Mouse (Mus musculus): ENCODE measurements around the gene Pik3c2g. TPM values are rescaled to one million over a fixed set of nuclear protein-coding genes. Genes with fewer than 3 reads are reported as not detected.

Gene Pik3c2g
- polyA plus RNA-seq, 1 experiment from 2014 or later: 3.0 TPM

DNA sequence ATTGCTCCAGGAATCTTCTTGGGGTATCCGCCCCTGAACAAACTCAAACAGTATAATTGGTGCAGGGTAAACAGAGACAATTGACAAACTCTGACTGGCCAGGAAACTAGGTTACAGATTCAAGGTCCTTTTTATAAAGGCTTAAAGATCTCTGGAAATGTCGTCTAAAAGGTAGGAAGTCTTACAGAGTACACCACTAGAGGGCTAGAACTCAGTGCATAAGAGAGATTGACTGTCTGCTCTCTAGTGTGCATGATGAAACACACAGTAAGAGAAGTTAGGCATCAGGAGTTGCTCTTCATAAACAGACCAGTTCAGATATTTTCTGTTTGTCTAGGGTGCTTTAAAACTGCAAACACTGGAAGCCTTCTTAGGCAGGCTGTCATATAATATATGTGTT lies 9.4 kb downstream of the Pik3c2g start:
- no peaks in the 10 kb centered on the region for H3K4me1 ChIP-seq (ENCODE audit: insufficient read depth, low read depth, low read length)
- ATAC-seq: no peak
- WGBS: 50% methylated on average over 2 of the region's 2 CpGs

DNA sequence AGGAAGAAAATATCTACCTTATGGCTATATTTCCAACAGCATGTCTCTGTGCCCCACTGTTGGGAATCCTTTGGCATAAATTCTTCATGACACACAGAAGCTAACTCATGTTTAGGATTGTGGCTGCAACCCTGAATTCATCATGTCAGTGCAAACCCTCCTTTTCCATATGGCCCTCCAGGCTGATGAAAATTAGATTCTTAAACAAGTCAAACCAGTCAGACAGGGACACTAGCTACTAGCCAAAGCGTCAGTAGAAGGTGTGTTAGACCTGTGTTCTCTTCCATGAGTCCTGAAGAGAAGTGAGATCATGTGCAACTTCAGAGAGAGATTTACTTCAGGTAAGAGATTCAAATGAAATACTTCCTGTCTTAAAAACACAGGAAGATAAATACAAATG lies 12.2 kb downstream of the Pik3c2g start:
- Histone ChIP-seq H3K27ac (ENCODE audit: low read length) (no peak overlapping the region), H3K9me3 (ENCODE audit: low read length) (no peaks in the 10 kb centered on the region), H3K9ac (replicated peaks; ENCODE audit: low read depth) (no peak overlapping the region), H3K4me1 (ENCODE audit: insufficient read depth, low read depth, low read length) (no peaks in the 10 kb centered on the region), H3K27me3 (replicated peaks; ENCODE audit: insufficient read depth, low read length) (no peaks in the 10 kb centered on the region), H3K36me3 (ENCODE audit: insufficient read depth, low read length) (no peaks in the 10 kb centered on the region), H3K4me3 (ENCODE audit: low read depth, low read length) (no peak overlapping the region), H3K4me2 (replicated peaks; ENCODE audit: low read depth, low read length) (no peak overlapping the region)
- ATAC-seq: no peak
- DNase-seq (ENCODE audit: low spot score): no peak
- TF ChIP-seq EP300 (IDR thresholded peaks at IDR 0.05) (no peak), CTCF (IDR thresholded peaks at IDR 0.05) (no peak)
- WGBS: 50% methylated on average over 1 of the region's 1 CpGs

More for the DNA sequence above, 9.4 kb downstream of the Pik3c2g start:
- Histone ChIP-seq H3K9ac (replicated peaks; ENCODE audit: low read depth) (no peak overlapping the region), H3K9me3 (ENCODE audit: low read length) (no peaks in the 10 kb centered on the region), H3K4me3 (ENCODE audit: low read depth, low read length) (no peak overlapping the region), H3K36me3 (ENCODE audit: insufficient read depth, low read length) (no peaks in the 10 kb centered on the region), H3K4me2 (replicated peaks; ENCODE audit: low read depth, low read length) (no peak overlapping the region), H3K27me3 (replicated peaks; ENCODE audit: insufficient read depth, low read length) (no peaks in the 10 kb centered on the region), H3K27ac (ENCODE audit: low read length) (no peak overlapping the region)
- TF ChIP-seq EP300 (IDR thresholded peaks at IDR 0.05): no peak
- peak; percentile 45 for TF ChIP-seq CTCF (IDR thresholded peaks at IDR 0.05)
- DNase-seq (ENCODE audit: low spot score): peak; percentile 38

DNA sequence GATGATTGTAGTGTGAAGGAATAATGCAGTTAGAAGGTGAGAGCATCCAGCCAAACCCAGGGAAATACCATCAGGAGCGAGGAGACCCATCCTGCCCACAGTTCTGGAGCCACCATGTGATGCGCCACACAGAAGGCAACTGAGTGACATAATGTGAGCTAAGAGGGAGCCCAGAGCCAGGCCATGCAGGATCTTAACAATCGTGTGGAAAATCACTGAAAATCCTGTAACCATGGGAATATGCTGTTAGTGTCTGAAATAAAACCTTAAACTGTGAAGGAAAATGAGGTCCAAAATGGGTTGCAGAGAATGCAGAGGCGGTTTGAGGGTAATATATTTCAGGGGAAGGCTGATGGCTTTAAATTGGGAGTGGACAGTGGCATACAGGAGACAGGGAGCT lies 31.8 kb downstream of the Pik3c2g start:
- Histone ChIP-seq H3K9ac (replicated peaks; ENCODE audit: low read depth) (no peak overlapping the region), H3K4me3 (ENCODE audit: low read depth, low read length) (no peak overlapping the region), H3K36me3 (ENCODE audit: insufficient read depth, low read length) (no peaks in the 10 kb centered on the region), H3K27ac (ENCODE audit: low read length) (no peak overlapping the region), H3K4me1 (ENCODE audit: insufficient read depth, low read depth, low read length) (no peaks in the 10 kb centered on the region), H3K9me3 (ENCODE audit: low read length) (no peaks in the 10 kb centered on the region), H3K4me2 (replicated peaks; ENCODE audit: low read depth, low read length) (no peak overlapping the region), H3K27me3 (replicated peaks; ENCODE audit: insufficient read depth, low read length) (no peaks in the 10 kb centered on the region)
- 81% methylated on average over 4 of the region's 4 CpGs for WGBS
- no peak for ATAC-seq
- no peak for DNase-seq (ENCODE audit: low spot score)
- no peak for TF ChIP-seq EP300 (IDR thresholded peaks at IDR 0.05)
- TF ChIP-seq CTCF (IDR thresholded peaks at IDR 0.05): no peak

DNA sequence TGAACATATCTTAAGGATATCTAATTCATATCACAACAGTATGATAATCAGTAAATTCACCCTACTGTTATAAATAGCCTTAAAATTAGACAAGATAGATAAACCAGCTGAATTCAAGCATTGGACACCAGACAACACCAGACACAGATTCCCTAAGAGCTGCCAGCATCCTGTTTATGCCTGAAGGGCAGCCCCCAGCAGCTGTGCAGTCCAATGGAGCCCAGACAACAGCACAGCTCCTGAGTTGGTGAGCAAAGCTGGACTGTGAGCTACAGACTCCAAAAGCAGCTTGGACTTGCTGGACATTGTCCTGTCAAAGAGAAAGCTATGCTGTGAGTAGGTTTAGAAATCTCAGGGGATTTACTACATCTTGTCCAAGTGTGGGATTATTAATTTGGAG lies 37.7 kb downstream of the Pik3c2g start:
- DNase-seq (ENCODE audit: low spot score) (peak; percentile 49), ATAC-seq (peak; percentile 71)
- no peaks in the 10 kb centered on the region for H3K36me3 ChIP-seq (ENCODE audit: insufficient read depth, low read length)
- TF ChIP-seq CTCF (IDR thresholded peaks at IDR 0.05) (no peak), EP300 (IDR thresholded peaks at IDR 0.05) (no peak)
- no peaks in the 10 kb centered on the region for H3K27me3 ChIP-seq (replicated peaks; ENCODE audit: insufficient read depth, low read length)
- H3K9me3 ChIP-seq (ENCODE audit: low read length): no peaks in the 10 kb centered on the region
- H3K27ac ChIP-seq (ENCODE audit: low read length): no peak overlapping the region
- no peak overlapping the region for H3K4me2 ChIP-seq (replicated peaks; ENCODE audit: low read depth, low read length)
- H3K9ac ChIP-seq (replicated peaks; ENCODE audit: low read depth): no peak overlapping the region
- no peaks in the 10 kb centered on the region for H3K4me1 ChIP-seq (ENCODE audit: insufficient read depth, low read depth, low read length)
- H3K4me3 ChIP-seq (ENCODE audit: low read depth, low read length): no peak overlapping the region

DNA sequence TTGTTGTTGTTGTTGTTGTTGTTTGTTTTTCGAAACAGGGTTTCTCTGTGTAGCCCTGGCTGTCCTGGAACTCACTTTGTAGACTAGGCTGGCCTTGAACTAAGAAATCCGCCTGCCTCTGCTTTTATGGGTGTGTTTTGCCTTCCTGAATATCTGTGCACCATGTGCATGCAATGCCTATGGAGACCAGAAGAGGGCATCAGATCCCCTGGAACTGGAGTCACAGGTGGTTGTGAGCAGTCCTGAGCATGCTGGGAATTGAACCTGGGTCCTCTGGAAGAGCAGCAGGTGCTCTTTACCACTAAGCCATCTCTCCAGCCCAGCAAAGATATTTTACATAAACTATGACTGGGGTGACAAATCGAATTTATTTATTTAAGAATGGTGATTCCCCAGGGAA lies 47.5 kb downstream of the Pik3c2g start:
- Histone ChIP-seq H3K27ac (ENCODE audit: low read length) (no peak overlapping the region), H3K4me2 (replicated peaks; ENCODE audit: low read depth, low read length) (no peak overlapping the region), H3K9ac (replicated peaks; ENCODE audit: low read depth) (no peak overlapping the region), H3K4me3 (ENCODE audit: low read depth, low read length) (no peak overlapping the region), H3K36me3 (ENCODE audit: insufficient read depth, low read length) (no peaks in the 10 kb centered on the region), H3K27me3 (replicated peaks; ENCODE audit: insufficient read depth, low read length) (no peaks in the 10 kb centered on the region), H3K9me3 (ENCODE audit: low read length) (no peaks in the 10 kb centered on the region), H3K4me1 (ENCODE audit: insufficient read depth, low read depth, low read length) (no peaks in the 10 kb centered on the region)
- WGBS: 68% methylated on average over 3 of the region's 3 CpGs
- no peak for TF ChIP-seq EP300 (IDR thresholded peaks at IDR 0.05)
- TF ChIP-seq CTCF (IDR thresholded peaks at IDR 0.05): 0 out of 2 replicates have a peak, but pooled peaks have one; percentile 3
- DNase-seq (ENCODE audit: low spot score) (no peak), ATAC-seq (no peak)

DNA sequence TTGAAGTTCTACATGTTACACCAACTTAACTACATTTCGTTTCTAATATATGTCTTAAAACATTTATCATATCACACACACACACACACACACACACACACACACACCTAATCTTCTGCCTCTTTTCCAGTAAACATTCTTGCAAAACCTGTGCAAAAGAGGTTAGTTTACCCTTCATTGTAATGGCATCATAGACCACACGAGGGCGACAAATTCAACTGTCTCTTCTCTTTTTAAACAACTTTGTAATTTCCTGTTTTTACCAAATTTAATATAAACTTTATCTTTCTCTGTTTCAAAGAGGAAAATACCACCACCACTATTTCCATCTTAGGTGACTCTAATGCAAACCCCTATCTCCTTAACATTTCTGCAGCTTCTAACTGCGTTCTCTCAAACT lies 68.4 kb downstream of the Pik3c2g start:
- H3K9me3 ChIP-seq (ENCODE audit: low read length): no peaks in the 10 kb centered on the region
- H3K4me1 ChIP-seq (ENCODE audit: insufficient read depth, low read depth, low read length): no peaks in the 10 kb centered on the region
- no peak overlapping the region for H3K9ac ChIP-seq (replicated peaks; ENCODE audit: low read depth)
- H3K27ac ChIP-seq (ENCODE audit: low read length): no peak overlapping the region
- TF ChIP-seq CTCF (IDR thresholded peaks at IDR 0.05) (peak; percentile 65), EP300 (IDR thresholded peaks at IDR 0.05) (no peak)
- no peaks in the 10 kb centered on the region for H3K36me3 ChIP-seq (ENCODE audit: insufficient read depth, low read length)
- peak; percentile 33 for DNase-seq (ENCODE audit: low spot score)
- H3K4me3 ChIP-seq (ENCODE audit: low read depth, low read length): no peak overlapping the region
- WGBS: 29% methylated on average over 4 of the region's 4 CpGs
- no peak for ATAC-seq
- no peak overlapping the region for H3K4me2 ChIP-seq (replicated peaks; ENCODE audit: low read depth, low read length)
- no peaks in the 10 kb centered on the region for H3K27me3 ChIP-seq (replicated peaks; ENCODE audit: insufficient read depth, low read length)

DNA sequence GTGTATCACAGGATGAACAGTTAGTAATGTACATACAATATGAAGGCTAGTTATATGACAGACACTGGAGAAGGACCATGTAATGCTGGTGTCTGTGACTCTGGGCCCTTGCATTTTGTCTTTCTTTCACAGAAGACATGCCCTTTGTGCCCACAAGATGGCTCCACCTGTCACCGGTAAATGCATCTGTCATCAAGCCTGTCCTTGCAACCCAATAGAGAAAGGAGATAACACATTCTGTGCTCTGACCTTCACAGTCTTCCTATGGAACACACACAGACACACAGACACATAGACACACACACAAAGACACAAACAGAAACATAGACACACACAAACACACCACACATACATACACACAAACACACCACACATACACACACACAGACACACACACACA lies 75.4 kb downstream of the Pik3c2g start:
- DNase-seq (ENCODE audit: low spot score): peak; percentile 25
- no peaks in the 10 kb centered on the region for H3K4me1 ChIP-seq (ENCODE audit: insufficient read depth, low read depth, low read length)

More for the DNA sequence above, 75.4 kb downstream of the Pik3c2g start:
- no peaks in the 10 kb centered on the region for H3K9me3 ChIP-seq (ENCODE audit: low read length)
- no peak for ATAC-seq
- 41% methylated on average over 1 of the region's 1 CpGs for WGBS
- no peaks in the 10 kb centered on the region for H3K36me3 ChIP-seq (ENCODE audit: insufficient read depth, low read length)
- no peak overlapping the region for H3K4me2 ChIP-seq (replicated peaks; ENCODE audit: low read depth, low read length)
- no peak overlapping the region for H3K27ac ChIP-seq (ENCODE audit: low read length)
- H3K9ac ChIP-seq (replicated peaks; ENCODE audit: low read depth): no peak overlapping the region
- H3K27me3 ChIP-seq (replicated peaks; ENCODE audit: insufficient read depth, low read length): no peaks in the 10 kb centered on the region
- TF ChIP-seq CTCF (IDR thresholded peaks at IDR 0.05) (peak; percentile 67), EP300 (IDR thresholded peaks at IDR 0.05) (no peak)
- H3K4me3 ChIP-seq (ENCODE audit: low read depth, low read length): no peak overlapping the region

Measured in lung, postnatal 0 days (tissue).